Mouse (Mus musculus): ENCODE measurements around the gene Nlrc3.
"Not testable (repeated sequence)": the region's sequence is repeated elsewhere in the genome, so short reads cannot be mapped to it uniquely, and the experiment has no call there.

Gene Nlrc3

GRCm38 (mm10) chr16:3976251-3976671 is at the start of gene Nlrc3:
TSS of gene Nlrc3 (minus strand) at chr16:3976632.
- DNase-seq (ENCODE audit: low spot score in 2 of 2), result peak; percentile 77 to 82

- no peak for DNase-seq (ENCODE audit: low spot score in 2 of 2)
Observed at GRCm38 (mm10) chr16:4022719-4023118, 46.3 kb upstream of the Nlrc3 start.

GRCm38 (mm10) chr16:4021241-4021640 is 44.8 kb upstream of the Nlrc3 start:
- DNase-seq (ENCODE audit: low spot score in 2 of 2), result no peak

- DNase-seq (ENCODE audit: low spot score in 2 of 2), result not testable (repeated sequence)
Observed at GRCm38 (mm10) chr16:4017466-4017865, 41.0 kb upstream of the Nlrc3 start.

- not testable (repeated sequence) for DNase-seq (ENCODE audit: low spot score in 2 of 2)
Observed at GRCm38 (mm10) chr16:4016786-4017185, 40.4 kb upstream of the Nlrc3 start.

- DNase-seq (ENCODE audit: low spot score in 2 of 2), result no peak
Observed at GRCm38 (mm10) chr16:4014040-4014668, 37.7 kb upstream of the Nlrc3 start.

DNA sequence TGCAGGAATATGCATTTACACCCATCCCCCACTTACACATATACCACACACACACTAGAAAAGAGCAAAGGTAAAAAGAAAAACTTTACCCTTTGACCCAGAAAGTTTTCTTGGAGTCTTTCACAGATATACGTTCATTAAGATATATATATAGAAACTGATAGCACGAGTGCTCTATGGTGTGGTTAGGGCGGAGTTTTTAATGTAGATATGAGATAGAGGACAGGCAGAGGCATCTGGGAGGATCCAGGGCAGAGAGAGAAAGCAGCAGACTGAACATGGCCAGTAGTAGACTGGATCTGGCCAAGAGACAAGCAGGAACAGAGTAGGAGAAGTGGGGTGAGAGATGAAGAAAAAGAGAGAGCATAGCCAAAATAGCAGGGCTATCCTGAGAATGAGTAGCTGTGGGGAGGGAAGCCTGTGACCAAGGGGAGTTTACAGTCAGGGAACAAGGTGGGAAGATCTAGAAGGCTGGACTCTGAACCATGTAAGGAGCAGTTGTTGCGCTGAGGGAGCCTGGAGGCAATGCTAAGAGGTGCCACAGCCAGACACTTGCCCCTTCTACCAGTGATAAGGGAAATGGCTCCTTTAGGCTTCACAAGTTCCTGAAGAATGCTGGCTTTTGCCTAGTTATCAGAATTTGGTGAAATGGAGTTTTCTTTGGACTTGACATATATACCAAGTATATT is 36.6 kb upstream of the Nlrc3 start:
- DNase-seq (ENCODE audit: low spot score in 2 of 2), result no peak

GRCm38 (mm10) chr16:4003489-4004398 is 27.3 kb upstream of the Nlrc3 start, which contains the start of gene Slx4:
TSS of gene Slx4 (minus strand) at chr16:4003770.
- DNase-seq (ENCODE audit: low spot score in 2 of 2), result peak; percentile 94 to 96

DNA sequence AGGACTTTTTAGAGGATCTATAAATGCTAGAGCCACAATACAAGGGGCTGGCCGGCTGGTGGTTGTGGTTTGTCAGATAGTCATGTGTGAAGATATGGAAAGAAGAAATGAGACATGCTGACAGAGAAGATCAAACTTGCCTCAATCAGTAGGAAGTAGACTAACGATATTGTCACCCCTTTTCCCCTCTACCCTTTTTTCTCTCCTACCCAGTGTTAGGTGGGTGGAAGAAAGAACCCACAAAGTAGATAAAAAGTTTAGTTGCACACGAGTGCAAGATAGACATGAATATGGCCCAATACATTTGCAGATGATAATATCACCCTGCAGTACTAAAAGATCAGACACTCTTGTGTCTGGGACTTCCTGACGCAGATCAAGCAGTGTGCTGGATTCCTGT is 12.0 kb upstream of the Nlrc3 start:
- DNase-seq (ENCODE audit: low spot score in 2 of 2), result no peak

DNA sequence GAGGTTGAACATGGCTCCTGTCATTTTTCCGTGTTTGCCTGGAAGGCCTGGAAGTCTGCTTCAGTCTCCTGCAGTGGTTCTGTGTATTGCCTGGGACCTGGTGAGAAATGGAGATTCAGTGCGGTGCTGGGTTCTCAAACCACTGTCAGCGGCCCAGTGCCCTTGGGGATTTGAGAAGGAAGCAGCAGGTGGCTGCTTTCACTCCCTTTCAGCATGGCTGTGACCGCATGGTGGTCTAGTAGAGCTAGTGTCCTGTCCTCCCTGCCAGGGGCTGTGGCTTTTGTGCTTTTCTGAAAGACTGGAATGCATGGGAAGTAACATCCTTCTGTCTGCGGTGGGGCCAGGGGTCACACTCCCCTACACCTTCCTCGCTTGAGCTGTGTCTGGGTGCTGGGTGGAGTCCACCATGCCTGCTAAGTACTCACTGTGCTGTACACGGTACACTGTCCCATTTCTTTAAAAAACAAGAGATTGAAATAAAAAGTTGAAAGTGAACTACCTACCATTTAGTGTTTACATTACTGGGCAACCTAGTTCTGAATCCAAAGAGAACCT is 6.8 kb upstream of the Nlrc3 start:
- peak in 1 of 2 experiments; percentile 37 for DNase-seq (ENCODE audit: low spot score in 2 of 2)

DNA sequence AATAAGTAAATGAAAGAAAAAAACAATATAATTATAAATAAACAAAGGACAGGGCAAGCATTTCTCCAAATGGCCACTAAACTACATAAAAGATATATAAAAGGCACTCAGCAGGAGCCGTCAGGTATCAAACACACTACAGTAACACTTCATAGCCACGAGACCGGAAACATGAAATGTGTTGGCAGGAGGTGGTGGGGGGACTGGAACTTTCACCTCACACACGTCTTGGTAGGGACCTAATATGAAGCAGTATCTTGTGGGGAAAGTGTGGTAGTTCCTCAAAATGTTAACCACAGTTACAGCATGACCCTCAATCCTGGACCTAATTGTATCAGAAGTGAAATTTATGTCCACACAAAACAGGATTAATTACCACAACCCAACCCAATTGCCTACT is 5.7 kb upstream of the Nlrc3 start:
- peak; percentile 65 to 67 for DNase-seq (ENCODE audit: low spot score in 2 of 2)

- no peak for DNase-seq (ENCODE audit: low spot score in 2 of 2)
Observed at GRCm38 (mm10) chr16:3976712-3977111, 280 bp upstream of the Nlrc3 start.

GRCm38 (mm10) chr16:3975658-3976057 is 774 bp downstream of the Nlrc3 start:
- peak in 1 of 2 experiments; percentile 31 for DNase-seq (ENCODE audit: low spot score in 2 of 2)

DNA sequence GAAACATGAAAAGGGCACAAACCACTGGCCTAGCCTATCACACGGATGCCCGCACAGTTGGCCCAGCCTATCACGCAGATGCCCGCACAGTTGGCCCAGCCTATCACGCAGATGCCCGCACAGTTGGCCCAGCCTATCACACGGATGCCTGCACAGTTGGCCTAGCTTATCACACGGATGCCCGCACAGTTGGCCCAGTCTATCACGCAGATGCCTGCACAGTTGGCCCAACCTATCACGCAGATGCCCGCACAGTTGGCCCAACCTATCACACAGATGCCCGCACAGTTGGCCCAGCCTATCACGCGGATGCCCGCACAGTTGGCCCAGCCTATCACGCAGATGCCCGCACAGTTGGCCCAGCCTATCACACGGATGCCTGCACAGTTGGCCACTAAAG is 2.0 kb downstream of the Nlrc3 start:
- DNase-seq (ENCODE audit: low spot score in 2 of 2), result not testable (repeated sequence)

GRCm38 (mm10) chr16:3965534-3965933 is 10.9 kb downstream of the Nlrc3 start:
- DNase-seq (ENCODE audit: low spot score in 2 of 2), result no peak

GRCm38 (mm10) chr16:3964990-3965389 is 11.4 kb downstream of the Nlrc3 start:
- no peak for DNase-seq (ENCODE audit: low spot score in 2 of 2)

- DNase-seq (ENCODE audit: low spot score in 2 of 2), result no peak
Observed at GRCm38 (mm10) chr16:3959261-3959660, 17.2 kb downstream of the Nlrc3 start.

- DNase-seq (ENCODE audit: low spot score in 2 of 2), result no peak
Observed at GRCm38 (mm10) chr16:3956369-3956768, 20.1 kb downstream of the Nlrc3 start.

DNA sequence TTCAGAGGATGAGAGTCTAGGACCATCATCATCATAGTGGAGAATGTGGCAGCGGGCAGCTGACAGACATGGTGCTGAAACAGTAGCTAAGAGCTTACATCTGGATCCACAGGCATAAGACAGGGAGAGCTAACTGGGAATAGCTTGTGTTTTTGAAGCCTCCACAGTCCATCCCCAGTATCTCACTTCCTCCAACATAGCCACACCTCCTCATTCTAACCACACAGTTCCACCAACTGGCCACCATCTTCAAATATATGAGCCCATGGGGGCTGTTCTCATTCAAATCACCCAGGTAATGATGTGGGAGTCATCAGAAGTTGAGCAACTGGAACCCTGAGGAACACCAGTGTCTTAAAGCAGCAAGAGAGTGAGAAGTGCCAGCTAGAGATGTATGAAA is 25.3 kb downstream of the Nlrc3 start:
- DNase-seq (ENCODE audit: low spot score in 2 of 2), result no peak

- DNase-seq (ENCODE audit: low spot score in 2 of 2), result no peak
Observed at GRCm38 (mm10) chr16:3934701-3935100, 41.7 kb downstream of the Nlrc3 start.

- no peak for DNase-seq (ENCODE audit: low spot score in 2 of 2)
Observed at GRCm38 (mm10) chr16:3934091-3934490, 42.3 kb downstream of the Nlrc3 start.

- DNase-seq (ENCODE audit: low spot score in 2 of 2), result no peak
Observed at GRCm38 (mm10) chr16:3933536-3933935, 42.9 kb downstream of the Nlrc3 start.
